Mouse (Mus musculus) layer of hippocampus, adult 2 months (tissue): ENCODE results near the gene Wdr73. TPM values are rescaled to one million over a fixed set of nuclear protein-coding genes. Genes with fewer than 3 reads are reported as not detected.

ENCODE experiments used
- DNase-seq, 2 experiments: peaks; one replicate each; pipeline ENCODE4 v3.0.0; 2022; ENCODE audit warnings: low spot score in 2 of 2
- H3K27ac ChIP-seq: fragments of 200-600 bp; 2 replicates; pipeline ENCODE4 v1.8.1; 2022
- H3K4me3 ChIP-seq: fragments of 200-600 bp; 2 replicates; pipeline ENCODE4 v1.8.1; 2022; ENCODE audit warnings: mild to moderate bottlenecking
- CTCF ChIP-seq: fragments of 200-600 bp; conservative IDR thresholded peaks from 2 replicates; pipeline ENCODE4 v1.8.1; 2022; ENCODE audit warnings: antibody characterized with exemption, mild to moderate bottlenecking, moderate library complexity
- total RNA-seq, 2 experiments: library from RNA; stranded (reverse); gene quantifications; 2 replicates each; pipeline ENCODE4 v1.2.3; 2021

The Wdr73 gene
- total RNA-seq, 2 experiments from 2014 or later: 31.2 to 33.3 TPM

DNA sequence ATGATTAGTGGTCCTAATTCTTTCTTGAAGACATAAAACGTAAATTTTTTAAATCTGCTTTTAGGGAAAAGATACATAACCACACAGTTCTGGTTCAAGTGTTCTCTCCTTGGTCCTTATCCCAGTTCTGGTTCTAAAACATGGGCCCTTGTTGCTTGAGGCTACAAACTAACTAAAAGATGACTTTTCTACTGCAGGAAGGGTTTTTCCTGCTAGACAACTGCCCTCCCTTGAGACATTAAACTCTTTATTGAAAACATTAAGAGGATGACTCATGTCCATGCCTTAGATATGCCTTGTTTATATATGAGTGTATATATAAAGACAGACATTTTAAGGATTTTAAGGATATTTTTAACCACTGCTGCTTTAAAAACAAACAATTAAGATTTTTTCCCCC, 57.9 kb downstream of the Wdr73 start:
- no peak overlapping the region for H3K4me3 ChIP-seq
- H3K27ac ChIP-seq: no peak overlapping the region
- no peak for DNase-seq
- no peak for TF ChIP-seq CTCF

DNA sequence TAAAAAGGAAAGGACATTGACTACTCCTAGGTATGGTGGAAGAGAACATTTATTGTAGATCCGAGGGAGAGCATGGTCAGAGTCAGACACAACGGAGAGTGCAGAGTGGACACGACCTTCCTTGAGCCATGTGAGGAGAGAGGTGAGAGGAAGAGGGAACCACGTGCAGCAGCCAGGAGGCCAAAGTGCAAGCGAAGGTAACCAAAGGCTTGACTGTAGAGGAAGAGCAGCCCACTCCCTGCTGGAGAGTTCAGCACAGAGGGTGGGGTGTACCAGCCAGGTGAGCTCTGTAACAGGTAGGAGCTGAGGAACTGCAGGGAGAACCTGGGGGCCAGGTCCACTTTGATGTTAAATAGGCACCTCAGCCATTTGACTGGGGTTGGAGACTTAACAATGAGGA, 58.9 kb downstream of the Wdr73 start:
- H3K27ac ChIP-seq: no peak overlapping the region
- H3K4me3 ChIP-seq: no peak overlapping the region
- no peak for TF ChIP-seq CTCF
- no peak for DNase-seq

DNA sequence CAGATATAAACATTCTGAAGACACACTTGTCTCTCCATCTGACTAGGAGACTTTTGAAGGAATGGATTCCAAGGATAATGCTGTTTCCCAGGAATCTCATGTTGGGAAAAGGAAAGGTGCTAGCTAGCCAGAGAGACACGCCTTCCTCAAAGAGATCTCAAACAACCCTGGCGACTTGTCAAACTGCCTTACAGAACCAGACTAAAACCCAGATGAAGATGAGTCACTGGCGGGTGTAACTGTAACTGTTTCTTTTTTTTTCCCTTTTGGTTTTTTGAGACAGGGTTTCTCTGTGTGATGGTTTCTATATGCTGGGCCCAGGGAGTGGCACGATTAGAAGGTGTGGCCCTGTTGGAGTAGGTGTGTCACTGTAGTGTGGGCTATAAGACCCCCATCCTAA, 60.1 kb downstream of the Wdr73 start:
- Histone ChIP-seq H3K4me3 (no peak overlapping the region), H3K27ac (no peak overlapping the region)
- no peak for DNase-seq
- TF ChIP-seq CTCF: no peak

Other genes starting within 250 kb of the Wdr73 start
- gene Crtc3, start 212.4 kb downstream of the Wdr73 start, total RNA-seq: 10 to 100 TPM; 21.0 to 24.4 TPM
- 10 to 100 TPM; 19.4 to 21.6 TPM for gene Iqgap1, start 75.3 kb downstream of the Wdr73 start, total RNA-seq
- gene Zscan2, start 40.3 kb downstream of the Wdr73 start, total RNA-seq: 10 to 100 TPM; 15.1 to 17.4 TPM
- 10 to 100 TPM; 10.7 to 13.7 TPM for gene Nmb, start 3.8 kb upstream of the Wdr73 start, total RNA-seq
- gene Sec11a, start 46.5 kb upstream of the Wdr73 start, total RNA-seq: 10 to 100 TPM; 54.2 to 56.2 TPM
- 10 to 100 TPM; 22.9 to 23.6 TPM for gene Zfp592, start 92.4 kb upstream of the Wdr73 start, total RNA-seq
- under 1 TPM; 0.64 to 0.67 TPM for gene Alpk3, start 156.3 kb upstream of the Wdr73 start, total RNA-seq
- gene Slc28a1, start 213.5 kb upstream of the Wdr73 start, total RNA-seq: not detected